Mouse (Mus musculus) midbrain, embryonic 11.5 days (tissue): ENCODE data around the gene Cyp2d11. TPM values are rescaled to one million over a fixed set of nuclear protein-coding genes. Genes with fewer than 3 reads are reported as not detected.

ENCODE experiments used
- ATAC-seq: fragments of 200-750 bp; cut with Nextera tagmentation; 2 replicates; pipeline ENCODE4 v1.8.0; 2017; ENCODE audit warnings: moderate TSS enrichment, moderate library complexity; ENCODE audit not compliant: low FRiP score
- DNase-seq: peaks from one replicate; pipeline ENCODE4 v3.0.0; 2015; ENCODE audit warnings: low spot score; ENCODE audit errors: missing footprints
- H3K27ac ChIP-seq: fragments of 300-500 bp; sonication (generic); 2 replicates; pipeline ENCODE4 v1.5.1; 2014; ENCODE audit warnings: low read depth, low read length
- H3K27me3 ChIP-seq: fragments of 300-500 bp; sonication (generic); 2 replicates; pipeline ENCODE4 v1.6.1; 2014; ENCODE audit warnings: mild to moderate bottlenecking, low read length, moderate library complexity, mixed read lengths; ENCODE audit not compliant: control insufficient read depth, insufficient read depth
- H3K36me3 ChIP-seq: fragments of 300-500 bp; sonication (generic); 2 replicates; pipeline ENCODE4 v1.6.1; 2014; ENCODE audit warnings: mild to moderate bottlenecking, low read length, moderate library complexity, mixed read lengths; ENCODE audit not compliant: control insufficient read depth, insufficient read depth
- H3K4me1 ChIP-seq: fragments of 300-500 bp; sonication (generic); 2 replicates; pipeline ENCODE4 v1.6.1; 2014; ENCODE audit warnings: low read length; ENCODE audit not compliant: control insufficient read depth, insufficient read depth
- H3K4me2 ChIP-seq: fragments of 300-500 bp; sonication (generic); 2 replicates; pipeline ENCODE4 v1.6.1; 2014; ENCODE audit warnings: mild to moderate bottlenecking, moderate library complexity
- H3K4me3 ChIP-seq: fragments of 300-500 bp; sonication (generic); 2 replicates; pipeline ENCODE4 v1.5.1; 2014; ENCODE audit warnings: low read depth, low read length
- H3K9ac ChIP-seq: fragments of 300-500 bp; sonication (generic); 2 replicates; pipeline ENCODE4 v1.6.1; 2014; ENCODE audit warnings: low read length
- H3K9me3 ChIP-seq: fragments of 300-500 bp; sonication (generic); 2 replicates; pipeline ENCODE4 v1.6.1; 2016; ENCODE audit warnings: low read length; ENCODE audit not compliant: control insufficient read depth
- WGBS: fragments of 180-500 bp; shearing (Covaris S2); extraction: QIAGEN DNeasy Blood & Tissue Kit; methylation state at CpG from one replicate; pipeline ENCODE4 v1.1.7; 2014; 5-methylcytosine and 5-hydroxymethylcytosine counted together
- polyA plus RNA-seq: library from polyadenylated mRNA; unstranded; fragments of >200 nt; fragmentation: Nextera tagmentation; extraction: Ambion mirVana; gene quantifications from 2 replicates; pipeline ENCODE4 v1.2.1, GENCODE M21; 2014

Cyp2d11 gene
- polyA plus RNA-seq, 1 experiment from 2014 or later = not detected

DNA sequence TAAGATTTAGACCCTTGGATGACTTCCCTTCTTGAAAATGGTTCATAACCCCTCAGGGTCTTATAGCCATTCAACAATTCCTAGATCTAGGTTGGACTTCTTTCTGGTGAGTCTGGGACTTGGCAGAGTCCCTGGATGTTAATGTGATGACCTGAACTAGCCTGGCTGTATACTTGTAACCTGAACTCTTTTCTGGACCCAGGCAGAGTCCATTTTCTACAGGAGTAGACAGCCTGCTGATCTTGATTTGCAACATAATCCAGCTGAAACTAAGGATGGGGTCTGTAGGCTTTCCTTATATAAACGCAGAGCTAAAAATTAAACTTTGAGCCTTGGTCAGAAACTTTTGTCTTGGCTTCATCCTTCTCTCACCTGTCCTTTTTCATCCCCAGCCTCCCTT, 24.8 kb upstream of the Cyp2d11 start:
- ATAC-seq = no peak
- Histone ChIP-seq H3K27me3 (no peaks in the 10 kb centered on the region), H3K36me3 (no peaks in the 10 kb centered on the region), H3K9ac (no peak overlapping the region), H3K4me1 (peaks cover 3% of the 10 kb centered on the region), H3K27ac (no peak overlapping the region), H3K9me3 (no peaks in the 10 kb centered on the region), H3K4me3 (no peak overlapping the region), H3K4me2 (no peak overlapping the region)
- DNase-seq = no peak
- WGBS = 73% methylated on average over 1 of the region's 1 CpGs

DNA sequence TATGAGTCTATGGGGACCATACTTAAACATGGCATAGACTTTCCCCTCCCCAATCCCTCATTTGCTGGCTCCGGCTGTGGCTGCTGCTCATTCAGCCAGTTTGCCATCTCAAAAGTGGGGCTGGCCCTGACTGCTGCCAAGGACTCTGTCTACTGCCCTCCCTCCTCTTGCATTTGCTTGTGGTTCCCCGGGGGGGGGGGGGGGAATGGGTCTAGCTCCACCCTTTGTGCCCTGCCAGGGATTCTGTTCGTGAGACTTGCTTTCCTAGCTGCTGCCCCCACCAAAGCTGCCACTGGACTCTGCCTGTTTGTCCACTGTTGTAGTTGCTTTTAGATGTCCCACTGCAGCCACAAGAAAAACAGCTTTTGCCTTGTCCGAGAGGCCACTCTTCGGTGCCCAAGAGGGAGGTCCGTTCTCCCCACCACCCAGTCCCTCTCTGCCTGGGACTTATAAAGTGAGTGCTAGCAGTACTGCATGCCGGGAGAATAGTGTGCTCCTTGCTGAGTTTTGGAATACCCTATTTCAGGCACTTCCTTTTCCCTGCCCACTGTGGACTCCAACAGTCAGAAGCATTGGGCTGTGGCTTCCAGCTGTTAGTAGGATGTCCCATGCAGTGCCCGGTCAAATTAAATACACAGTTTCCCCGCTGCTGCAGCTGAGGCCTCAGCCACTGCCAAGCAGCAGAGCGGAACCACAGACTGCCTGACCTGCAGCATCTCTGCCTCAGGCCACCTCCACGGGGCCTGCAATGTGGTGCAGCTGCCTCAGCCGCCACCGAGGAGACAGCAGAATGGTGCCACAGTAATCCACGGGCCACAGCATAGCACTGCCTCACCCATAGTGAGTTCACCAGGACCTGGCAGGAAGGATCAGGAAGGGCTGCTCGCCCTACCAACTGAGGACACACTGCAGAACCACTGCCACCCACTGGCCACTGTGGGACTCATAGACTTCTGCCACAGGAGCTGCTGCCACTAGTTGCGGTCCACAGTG, 23.3 kb upstream of the Cyp2d11 start:
- Histone ChIP-seq H3K4me1 (peaks cover 3% of the 10 kb centered on the region), H3K36me3 (no peaks in the 10 kb centered on the region), H3K27ac (no peak overlapping the region), H3K4me3 (no peak overlapping the region), H3K27me3 (no peaks in the 10 kb centered on the region), H3K9ac (peak overlapping the region; percentile 51), H3K4me2 (peak overlapping the region; percentile 32), H3K9me3 (no peaks in the 10 kb centered on the region)
- DNase-seq (peak; percentile 86), ATAC-seq (peak; percentile 83)
- 22% methylated on average over 16 of the region's 16 CpGs for WGBS

DNA sequence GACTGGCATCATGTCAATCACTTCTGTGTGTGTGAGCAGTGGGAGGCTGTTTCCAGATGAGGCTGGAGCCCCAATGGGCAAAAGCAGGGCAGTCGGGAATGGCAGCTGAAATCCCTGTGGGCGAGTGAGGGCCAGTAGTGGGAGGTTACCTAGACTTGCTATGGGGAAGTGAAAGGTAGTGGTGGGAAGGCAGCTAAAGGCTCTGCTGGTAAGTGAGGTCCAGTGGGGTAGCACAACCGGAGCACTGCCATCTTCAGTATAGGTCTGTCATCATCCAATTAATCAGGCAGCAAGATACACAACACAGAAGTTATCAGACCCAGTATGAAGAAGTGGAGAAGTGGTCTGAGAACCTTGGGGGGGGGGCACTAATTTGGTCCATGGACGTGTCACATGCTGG, 13.7 kb upstream of the Cyp2d11 start:
- H3K36me3 ChIP-seq = no peaks in the 10 kb centered on the region
- H3K27ac ChIP-seq = no peak overlapping the region
- no peaks in the 10 kb centered on the region for H3K27me3 ChIP-seq
- H3K4me1 ChIP-seq = no peaks in the 10 kb centered on the region
- H3K4me3 ChIP-seq = no peak overlapping the region
- no peak overlapping the region for H3K4me2 ChIP-seq
- DNase-seq (no peak), ATAC-seq (no peak)
- 84% methylated on average over 4 of the region's 4 CpGs for WGBS
- no peaks in the 10 kb centered on the region for H3K9me3 ChIP-seq
- no peak overlapping the region for H3K9ac ChIP-seq

DNA sequence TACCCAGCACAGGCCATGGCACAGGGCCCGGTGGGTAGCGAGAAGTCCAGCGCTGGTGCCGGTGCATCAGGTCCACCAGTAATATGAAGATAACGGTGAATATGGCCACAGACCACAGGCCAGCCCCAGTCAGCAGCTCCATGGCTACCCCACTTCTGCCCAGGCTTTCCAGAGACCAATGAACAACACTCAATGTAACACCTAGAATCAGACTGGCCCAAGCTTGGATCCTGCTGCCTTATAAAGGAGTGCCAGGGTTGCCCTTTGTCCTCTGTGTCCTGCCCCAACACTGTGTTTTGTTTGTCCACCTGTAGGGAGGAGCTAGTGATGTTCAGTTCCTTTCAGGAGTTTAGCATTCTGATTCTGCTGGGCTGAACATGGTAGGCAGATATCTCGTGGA, 13.2 kb upstream of the Cyp2d11 start, which contains the start of gene Cyp2d10:
Gene Cyp2d10, minus strand, starts transcription at position 215 of the 400 bp plus-strand sequence.
- no peak within 1 kb of the TSS for H3K9ac ChIP-seq
- H3K4me3 ChIP-seq = no peak within 1 kb of the TSS
- DNase-seq (no peak), ATAC-seq (no peak)
- H3K9me3 ChIP-seq = no peaks in the 10 kb centered on the region
- no peaks in the 10 kb centered on the region for H3K4me1 ChIP-seq
- WGBS = 92% methylated on average over 6 of the region's 6 CpGs
- H3K4me2 ChIP-seq = no peak within 1 kb of the TSS
- H3K27me3 ChIP-seq = no peaks in the 10 kb centered on the region
- H3K27ac ChIP-seq = no peak within 1 kb of the TSS
- H3K36me3 ChIP-seq = no peaks in the 10 kb centered on the region

DNA sequence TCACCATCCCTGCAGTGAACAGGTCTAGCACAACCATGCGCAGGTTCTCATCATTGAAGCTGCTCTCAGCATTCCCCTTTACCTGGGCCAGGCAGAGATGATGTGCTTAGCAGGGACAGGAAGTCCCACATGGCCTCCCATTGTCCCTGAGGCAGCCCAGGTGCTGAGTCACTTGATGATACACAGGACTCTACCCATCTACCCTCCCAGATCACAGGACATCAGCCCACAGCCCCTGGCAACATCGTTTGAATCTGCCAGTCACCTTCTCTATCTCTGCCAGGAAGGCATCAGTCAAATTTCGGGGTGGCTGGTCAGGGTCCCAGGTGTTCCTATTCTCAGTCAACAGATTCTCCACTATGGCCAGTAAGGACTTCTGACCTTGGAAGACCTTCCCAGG, 10.3 kb upstream of the Cyp2d11 start:
- DNase-seq = no peak
- Histone ChIP-seq H3K27ac (no peak overlapping the region), H3K36me3 (no peaks in the 10 kb centered on the region), H3K9ac (no peak overlapping the region), H3K4me1 (no peaks in the 10 kb centered on the region), H3K27me3 (no peaks in the 10 kb centered on the region), H3K9me3 (no peaks in the 10 kb centered on the region), H3K4me2 (no peak overlapping the region), H3K4me3 (no peak overlapping the region)
- ATAC-seq = no peak
- WGBS = 88% methylated on average over 3 of the region's 3 CpGs

DNA sequence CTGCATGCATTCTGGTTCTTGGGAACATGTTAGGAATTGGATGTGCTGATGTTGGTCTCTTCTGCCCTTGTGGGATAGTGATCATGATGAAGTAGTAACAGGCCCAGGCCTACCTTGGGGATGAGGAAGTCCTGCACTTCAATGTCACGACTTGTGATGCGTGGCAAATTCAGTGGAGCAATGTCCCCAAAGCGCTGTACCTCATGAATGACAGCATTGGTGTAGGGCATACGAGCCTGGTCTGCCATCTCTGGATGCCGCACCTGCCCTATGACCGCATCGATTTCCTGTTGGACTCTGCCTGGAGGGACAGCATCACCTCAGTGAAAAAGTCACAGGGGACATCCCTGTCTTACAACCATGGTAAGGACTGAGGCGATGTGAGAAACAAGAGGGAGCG, 9.8 kb upstream of the Cyp2d11 start:
- no peaks in the 10 kb centered on the region for H3K9me3 ChIP-seq
- no peak for ATAC-seq
- H3K27me3 ChIP-seq = no peaks in the 10 kb centered on the region
- no peak for DNase-seq
- no peak overlapping the region for H3K4me3 ChIP-seq
- H3K9ac ChIP-seq = no peak overlapping the region
- no peak overlapping the region for H3K27ac ChIP-seq
- no peaks in the 10 kb centered on the region for H3K36me3 ChIP-seq
- WGBS = 93% methylated on average over 9 of the region's 9 CpGs
- no peak overlapping the region for H3K4me2 ChIP-seq
- no peaks in the 10 kb centered on the region for H3K4me1 ChIP-seq

DNA sequence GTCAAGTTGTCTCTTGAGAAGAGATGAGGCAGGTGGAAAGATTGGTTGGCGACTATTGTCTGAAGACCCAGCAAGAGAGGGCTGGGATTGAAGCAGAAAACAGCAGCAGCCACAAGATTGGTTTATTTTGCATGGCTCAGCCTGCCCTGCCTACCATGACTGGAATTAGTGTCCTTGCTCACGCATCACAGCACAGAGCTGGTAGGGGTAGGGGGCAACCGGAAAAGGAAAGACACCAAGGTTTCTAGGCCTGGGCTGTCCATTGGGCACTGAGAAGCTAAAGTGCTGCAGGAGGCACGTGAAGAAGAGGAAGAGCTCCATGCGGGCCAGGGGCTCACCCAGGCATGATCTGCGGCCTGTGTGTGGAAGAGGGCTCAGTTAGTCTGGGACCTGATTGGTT, 8.9 kb upstream of the Cyp2d11 start:
- Histone ChIP-seq H3K9me3 (no peaks in the 10 kb centered on the region), H3K4me2 (no peak overlapping the region), H3K27me3 (no peaks in the 10 kb centered on the region), H3K9ac (no peak overlapping the region), H3K27ac (no peak overlapping the region), H3K4me3 (no peak overlapping the region), H3K36me3 (no peaks in the 10 kb centered on the region), H3K4me1 (no peaks in the 10 kb centered on the region)
- WGBS = 82% methylated on average over 6 of the region's 6 CpGs
- DNase-seq (no peak), ATAC-seq (no peak)

DNA sequence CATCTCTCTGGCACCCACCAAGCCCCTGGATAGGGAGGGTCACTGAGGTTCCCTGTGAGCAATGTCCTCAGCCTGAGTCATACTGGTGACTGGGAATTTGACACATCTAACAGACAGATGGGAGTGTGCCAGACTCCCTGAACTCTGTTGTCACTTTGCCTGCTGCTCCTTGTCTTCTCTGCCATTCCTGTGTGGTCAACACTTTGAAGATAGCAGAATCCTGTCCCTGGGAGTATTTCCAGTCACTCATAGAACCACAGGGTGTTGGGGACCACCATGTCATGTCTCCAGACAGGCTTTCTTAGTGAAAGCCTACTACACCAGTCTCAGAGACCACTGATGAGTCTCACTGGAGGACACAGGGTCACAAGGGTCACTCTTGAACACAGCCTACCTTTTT, 8.3 kb upstream of the Cyp2d11 start:
- Histone ChIP-seq H3K9ac (no peak overlapping the region), H3K4me1 (no peaks in the 10 kb centered on the region), H3K27ac (no peak overlapping the region), H3K4me3 (no peak overlapping the region), H3K9me3 (no peaks in the 10 kb centered on the region), H3K27me3 (no peaks in the 10 kb centered on the region), H3K36me3 (no peaks in the 10 kb centered on the region), H3K4me2 (no peak overlapping the region)
- DNase-seq = no peak
- ATAC-seq = no peak

DNA sequence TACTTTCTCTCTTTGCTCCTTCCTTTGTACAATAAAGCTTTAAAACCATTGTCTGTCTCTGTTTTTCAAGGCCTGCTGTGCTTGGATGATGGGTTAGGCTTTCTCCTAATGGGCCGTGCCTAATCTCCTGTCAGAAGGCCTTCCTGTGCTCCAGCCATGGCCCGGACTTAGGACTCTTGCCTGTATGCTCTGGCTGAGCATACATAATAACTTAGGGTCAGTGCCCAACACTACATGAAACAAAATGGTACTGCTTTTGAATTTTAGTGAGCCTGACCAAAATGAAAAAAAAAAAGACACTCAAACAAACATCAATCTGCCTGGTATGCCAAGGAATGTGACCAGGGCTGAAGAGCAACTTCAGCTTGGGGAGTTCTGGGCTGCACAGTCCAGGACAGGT, 7.7 kb upstream of the Cyp2d11 start:
- Histone ChIP-seq H3K27me3 (no peaks in the 10 kb centered on the region), H3K4me1 (no peaks in the 10 kb centered on the region), H3K4me3 (no peak overlapping the region), H3K36me3 (no peaks in the 10 kb centered on the region), H3K4me2 (no peak overlapping the region), H3K9me3 (no peaks in the 10 kb centered on the region), H3K27ac (no peak overlapping the region), H3K9ac (no peak overlapping the region)
- WGBS = 38% methylated on average over 2 of the region's 2 CpGs
- DNase-seq = no peak
- ATAC-seq = no peak
